In the genomic region with DNA sequence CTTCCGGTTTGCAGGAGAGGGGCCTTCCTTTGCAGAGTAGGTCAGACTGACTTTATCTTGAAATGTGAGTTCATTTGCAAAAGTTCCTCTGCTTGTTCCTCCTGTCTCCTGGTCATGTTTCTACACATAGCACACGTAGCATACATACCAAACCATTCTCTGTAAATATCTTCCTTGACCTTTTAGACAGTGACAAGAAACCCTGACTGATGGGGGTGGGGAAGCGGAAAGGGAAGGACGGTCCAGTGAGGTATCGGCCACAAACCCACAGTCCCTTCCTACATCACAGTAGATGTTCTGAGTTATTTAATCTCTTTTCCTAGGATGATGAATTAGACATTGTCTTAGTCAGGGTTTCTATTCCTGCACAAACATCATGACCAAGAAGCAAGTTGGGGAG, we compare ENCODE assay signal across 20 mouse cellular contexts. TPM values are rescaled to one million over a fixed set of nuclear protein-coding genes. Genes with fewer than 3 reads are reported as not detected.
DNase-seq lines count a peak whose midpoint lies in the region; ATAC-seq lines count a peak whose summit lies in the region.
"Had no signal": no experiment of that assay in that cellular context is flagged by ENCODE, and none has a peak within 500 bp of the region (broad histone marks: within the 10 kb centered on the region; RNA-seq: fewer than 3 reads in every experiment).

No protein-coding gene starts in this region.

- ATAC-seq in CD4-positive, CD25-positive, alpha-beta regulatory T cell, adult 4 months: peak; percentile 37
- peak; percentile 51 for ATAC-seq in megakaryocyte, adult 5-6 weeks (ENCODE audit: poor library complexity, severe bottlenecking)
- ATAC-seq: forebrain, embryonic 15.5 days; hindbrain, embryonic 16.5 days; Patski had no signal

- DNase-seq in 416B (ENCODE audit: low read depth): peak; percentile 62
- no peak for DNase-seq in lung, postnatal 25 days (ENCODE audit: low spot score)
- no peak for DNase-seq in ovary, adult 18-20 months (ENCODE audit: low spot score)
- no peak for DNase-seq in kidney, adult 18-20 months
- DNase-seq: adrenal gland, postnatal 10 days; adrenal gland, postnatal 36 days; cerebellum, adult 11 months; cerebellum, adult 2 months; cerebellum, adult 9-11 months; cerebellum, postnatal 25 days; gastrocnemius, postnatal 25 days; heart, postnatal 10 days; heart, postnatal 36 days had no signal

RNA-seq across cellular contexts. Expression of gene Il1r2, which starts 27.3 kb away (rescaled TPM):
- polyA plus RNA-seq in CD4-positive, CD25-positive, alpha-beta regulatory T cell, adult 4 months (2017; shearing (Covaris generic)): 100 to 1,000 TPM; 104 to 162 TPM
- total RNA-seq in megakaryocyte, adult 5-6 weeks (2015): 16.3 and 22.4 TPM in 2 replicates
- total RNA-seq in megakaryocyte, adult 5-6 weeks (2017): 19.2 and 27.0 TPM in 2 replicates
- total RNA-seq: common myeloid progenitor, adult 5-6 weeks; heart, postnatal 10 days; heart, postnatal 36 days had no signal
- polyA plus RNA-seq: G1E had no signal
